Mouse (Mus musculus) left cerebral cortex, postnatal 14 days (tissue): ENCODE results near the gene Adcy10. TPM values are rescaled to one million over a fixed set of nuclear protein-coding genes. Genes with fewer than 3 reads are reported as not detected.
A peak's percentile ranks its signal among the peaks of the same experiment; 100 is the strongest.

Experiments used
- DNase-seq, 2 experiments: peaks; one replicate each; pipeline ENCODE4 v3.0.0; 2021 to 2022; ENCODE audit warnings: low spot score in 2 of 2, mixed read lengths in 1 of 2
- intact Hi-C: fragments of 180-260 bp; cut with DNase I; formaldehyde crosslinking; loops from one replicate; pipeline ENCODE4 v1.15.1; 2025
- total RNA-seq, 2 experiments: library from RNA; stranded (reverse); gene quantifications; 2 replicates each; pipeline ENCODE4 v1.2.3; 2021

Adcy10 gene
- total RNA-seq, 2 experiments from 2014 or later, result 0.53 to 1.3 TPM

DNA sequence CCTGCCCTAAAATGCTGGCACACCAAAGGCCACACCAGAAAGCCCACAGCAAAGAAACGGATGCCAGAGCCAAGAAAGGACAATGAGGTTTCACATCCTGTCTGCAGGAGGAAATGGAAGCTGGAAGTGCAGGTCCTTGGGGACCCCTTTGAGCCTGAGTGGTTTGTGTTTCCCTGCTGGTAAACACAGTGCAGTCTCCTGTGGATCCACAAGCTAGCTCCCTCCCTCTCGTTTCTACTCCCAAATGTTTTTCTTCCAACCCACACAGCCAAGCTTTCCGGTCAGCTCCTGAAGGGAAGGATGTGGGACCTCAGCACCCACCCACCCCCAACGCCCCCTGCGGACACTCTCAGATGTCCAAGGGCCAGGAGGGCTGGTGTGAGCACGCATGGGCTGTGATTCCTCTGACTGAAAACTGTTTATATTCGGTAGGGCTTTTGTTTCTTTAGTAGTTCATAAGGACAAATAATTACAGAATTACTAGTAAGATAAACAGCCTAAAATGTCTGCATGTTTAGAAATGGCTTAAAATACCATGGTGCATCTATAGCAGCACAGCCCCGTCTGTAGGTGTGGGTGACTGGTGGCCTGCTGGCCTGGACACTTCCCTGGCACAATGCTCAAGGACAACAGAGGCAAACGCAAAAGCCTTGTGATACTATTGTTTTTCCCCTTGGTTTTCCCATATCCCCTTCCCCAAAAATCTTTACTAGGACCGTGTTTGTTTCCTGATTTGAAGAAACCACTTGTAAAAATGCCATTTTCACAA, 104.5 kb downstream of the Adcy10 start:
- intact Hi-C loops, result loop anchor here (5.0 kb wide), 1 partner anchor 53 kb away; no protein-coding TSS in a partner anchor
- no peak for DNase-seq

DNA sequence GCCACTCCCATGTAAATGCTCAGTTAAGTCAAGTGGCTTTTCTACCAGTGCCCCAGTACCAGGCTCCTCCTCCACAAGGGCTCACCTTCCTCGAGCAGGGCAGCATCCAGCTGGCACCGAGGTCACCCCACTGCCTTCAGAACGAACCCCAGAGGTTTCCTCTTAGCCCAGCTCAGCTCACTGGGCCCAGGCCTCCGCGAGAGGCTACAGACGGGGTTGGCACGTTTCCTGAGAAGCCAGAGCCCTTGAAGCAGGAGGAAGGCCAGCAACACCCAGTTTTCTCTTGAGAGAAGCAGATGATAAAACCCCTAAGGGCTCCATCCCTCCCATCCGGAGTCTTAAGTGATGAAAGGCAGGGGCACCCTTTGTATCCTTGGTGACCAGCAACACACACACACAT, 105.8 kb downstream of the Adcy10 start:
- intact Hi-C loops, result no loop called here
- no peak for DNase-seq

DNA sequence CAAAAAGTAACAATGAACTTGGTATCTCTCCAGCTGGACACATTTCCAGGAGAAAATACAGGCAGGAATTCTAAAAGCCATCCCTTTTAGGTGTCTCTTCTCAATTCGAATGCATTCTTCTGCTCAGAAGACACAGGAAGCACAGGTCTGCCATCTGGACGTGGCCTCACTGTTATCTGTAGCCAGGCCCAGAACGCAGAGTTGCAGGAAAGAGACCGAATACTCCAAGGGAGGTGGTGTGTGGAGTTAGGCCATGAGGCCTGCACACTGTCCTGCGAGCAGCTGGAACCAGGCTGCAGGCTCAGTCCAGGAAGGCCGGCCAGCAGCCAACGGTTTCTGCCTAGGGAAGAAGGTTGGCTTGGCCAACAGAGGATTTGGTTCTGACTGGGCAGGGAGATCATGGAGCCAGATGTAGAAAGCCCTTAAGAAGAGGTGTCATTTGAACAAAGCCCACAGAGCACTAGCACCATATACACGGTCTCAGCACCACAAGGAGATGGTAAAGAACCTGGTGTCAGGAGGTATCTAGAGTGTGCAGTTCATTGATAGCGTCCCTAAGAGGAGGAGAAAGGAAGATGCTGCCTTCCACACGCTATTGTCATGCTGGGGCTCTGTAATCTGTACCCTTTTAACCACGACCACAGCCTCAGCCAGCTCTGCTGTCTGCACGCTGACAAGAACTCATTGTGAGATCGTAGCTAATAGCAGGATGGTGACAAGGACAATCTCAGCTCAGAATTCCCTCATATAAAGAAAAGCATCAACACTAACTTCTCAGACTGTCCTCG, 107.5 kb downstream of the Adcy10 start:
- intact Hi-C loops, result no loop called here
- DNase-seq, result no peak

DNA sequence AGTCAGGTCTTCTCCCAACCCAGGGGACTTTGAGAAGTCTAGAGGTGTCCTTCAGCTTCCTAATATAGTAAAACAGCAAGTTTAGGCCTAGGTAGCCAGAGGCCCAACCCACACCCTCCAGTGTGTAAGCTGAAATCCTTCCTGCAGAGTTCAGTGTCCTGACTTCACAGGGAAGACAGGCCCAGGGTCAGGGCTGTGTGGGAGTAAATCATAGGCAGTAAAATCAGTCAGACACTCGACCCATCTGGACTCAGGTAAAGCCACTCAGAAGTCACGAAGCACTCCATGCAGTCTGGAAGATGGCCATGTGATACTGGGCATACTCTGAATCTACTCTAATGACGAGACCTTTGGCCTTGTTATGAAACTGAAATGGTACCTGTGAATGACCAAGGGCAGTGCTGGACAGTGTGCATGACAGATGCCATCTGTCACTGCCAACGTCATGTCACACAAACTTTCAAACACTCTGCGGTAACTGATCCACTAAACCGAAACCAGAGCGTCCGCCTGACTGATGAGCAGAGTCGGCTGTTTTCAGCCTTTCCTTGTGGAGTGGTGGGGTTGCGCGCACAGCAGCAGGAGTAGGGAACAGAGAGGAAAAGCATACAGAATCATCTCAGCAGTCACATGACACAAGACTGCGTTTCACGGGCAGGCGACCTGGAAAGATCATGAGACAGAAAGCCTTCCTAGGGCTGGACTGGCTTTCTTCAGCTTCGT, 109.9 kb downstream of the Adcy10 start:
- DNase-seq, result no peak
- intact Hi-C loops, result no loop called here

DNA sequence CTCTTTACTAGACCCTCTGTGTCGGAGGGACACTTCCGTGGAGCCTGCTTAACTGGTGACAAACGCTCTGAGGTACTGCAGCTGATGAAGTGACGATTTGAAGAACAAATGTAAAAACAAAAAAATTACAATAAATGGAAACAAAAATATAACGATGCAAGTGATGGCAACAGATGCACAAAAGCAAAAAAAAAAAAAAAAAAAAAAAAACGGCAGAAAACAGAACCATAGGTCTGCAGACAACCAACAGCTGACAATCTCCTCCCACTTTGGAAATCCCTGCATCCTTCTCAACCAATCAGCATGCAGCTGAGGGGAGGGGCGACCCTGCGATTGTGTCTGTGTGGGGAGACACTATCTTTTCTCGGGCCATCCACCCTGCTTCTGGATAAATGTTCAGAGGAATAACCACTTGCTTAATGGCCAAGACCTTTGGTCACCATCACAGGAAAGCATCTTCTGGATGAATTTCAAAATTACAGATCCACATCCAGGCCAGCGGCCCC, 116.8 kb downstream of the Adcy10 start:
- no peak for DNase-seq
- intact Hi-C loops, result no loop called here

DNA sequence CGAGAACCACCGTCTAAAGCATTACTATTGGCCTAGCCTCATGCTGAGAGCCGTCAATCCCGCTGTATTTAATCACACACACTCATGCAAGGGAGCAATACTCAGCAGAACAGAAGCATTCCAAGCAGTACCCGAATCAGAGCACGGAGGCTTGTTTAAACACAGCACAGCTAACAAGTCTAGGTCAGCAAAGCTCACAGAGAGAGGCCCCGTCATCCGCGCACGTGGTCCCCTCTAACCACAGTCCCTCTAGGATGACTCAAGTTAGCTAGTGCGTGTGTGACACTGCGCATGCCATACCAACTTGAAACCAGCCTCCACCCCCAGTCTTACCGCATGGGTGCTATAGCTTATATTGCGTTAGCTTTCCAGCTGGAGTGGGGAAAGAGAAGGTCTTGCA, 118.2 kb downstream of the Adcy10 start:
- DNase-seq, result no peak
- intact Hi-C loops, result no loop called here

DNA sequence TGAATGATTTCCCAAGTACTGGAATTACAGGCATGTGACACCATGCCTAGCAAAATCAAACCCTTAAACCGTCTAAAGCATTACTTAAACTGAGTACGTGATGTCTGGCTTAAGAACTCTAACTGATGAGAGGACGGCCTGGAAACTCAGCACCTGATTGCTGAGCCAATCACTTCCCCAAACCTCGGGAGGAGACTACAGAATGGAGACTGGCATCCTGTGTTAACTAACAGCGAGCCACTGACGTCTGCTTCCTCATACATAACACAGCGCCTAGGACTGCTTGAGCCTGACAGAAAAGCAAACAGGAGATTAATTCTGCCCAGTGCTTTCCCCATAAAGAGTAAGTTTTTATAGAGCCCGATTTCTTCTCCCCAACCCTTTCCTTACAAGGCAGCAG, 119.2 kb downstream of the Adcy10 start:
- intact Hi-C loops, result no loop called here
- DNase-seq, result no peak

DNA sequence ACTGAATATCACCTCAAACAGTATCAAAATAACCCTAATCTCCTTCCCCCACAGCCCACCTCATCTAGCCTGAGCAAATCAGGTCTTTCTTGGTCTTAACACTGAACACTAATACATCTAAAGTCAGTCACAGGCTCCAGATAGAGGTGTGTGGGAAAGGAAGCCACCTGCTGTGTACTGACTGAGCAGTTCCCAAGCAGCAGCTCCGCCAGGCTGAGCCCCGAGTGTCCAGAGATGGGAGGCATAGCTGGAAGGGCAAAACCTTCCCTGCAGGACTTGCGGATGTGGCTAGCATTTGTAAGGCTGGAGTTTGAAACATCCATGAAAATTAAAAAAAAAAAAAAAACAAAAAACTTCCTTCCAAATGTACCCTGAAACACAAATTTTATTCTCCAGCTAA, 120.1 kb downstream of the Adcy10 start:
- DNase-seq, result no peak
- intact Hi-C loops, result no loop called here

DNA sequence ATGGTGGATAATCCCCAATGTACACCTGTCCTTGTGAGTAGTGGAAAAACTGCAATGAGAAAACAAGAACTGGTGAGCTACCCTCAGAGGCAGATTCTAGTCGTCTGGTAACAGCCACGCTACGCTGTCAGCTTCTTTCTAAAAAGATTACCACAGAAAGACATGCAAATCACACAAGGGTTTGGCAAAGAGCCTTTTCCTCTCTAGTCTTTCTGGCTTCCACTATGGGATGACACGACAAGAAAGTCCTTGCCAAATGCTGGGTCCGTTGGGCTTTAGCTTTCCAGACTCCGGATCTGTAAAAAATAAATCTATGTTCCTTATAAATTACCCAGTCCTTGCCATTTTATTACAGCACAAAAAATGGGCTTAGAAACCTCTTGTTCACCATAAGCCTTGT, 120.8 kb downstream of the Adcy10 start:
- peak in 1 of 2 experiments; percentile 46 for DNase-seq
- intact Hi-C loops, result no loop called here

DNA sequence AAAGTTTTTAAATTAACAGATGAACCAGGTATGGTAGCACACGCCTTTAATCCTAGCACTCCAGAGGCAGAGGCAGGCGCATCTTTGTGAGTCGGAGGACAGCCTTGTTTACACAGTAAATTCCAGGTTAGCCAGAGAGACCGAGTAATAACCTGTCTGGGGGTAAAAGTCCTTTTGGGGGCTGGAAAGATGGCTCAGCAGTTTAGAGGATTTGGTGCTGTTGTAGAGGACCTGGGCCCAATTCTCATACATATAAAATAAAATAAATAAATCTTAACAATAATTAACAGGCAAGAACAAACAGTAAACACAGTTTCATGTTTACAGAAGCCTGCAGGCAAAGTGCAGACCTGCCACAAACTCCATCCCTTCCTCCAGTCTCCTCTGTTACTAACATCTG, 123.9 kb downstream of the Adcy10 start:
- DNase-seq, result no peak
- intact Hi-C loops, result no loop called here

DNA sequence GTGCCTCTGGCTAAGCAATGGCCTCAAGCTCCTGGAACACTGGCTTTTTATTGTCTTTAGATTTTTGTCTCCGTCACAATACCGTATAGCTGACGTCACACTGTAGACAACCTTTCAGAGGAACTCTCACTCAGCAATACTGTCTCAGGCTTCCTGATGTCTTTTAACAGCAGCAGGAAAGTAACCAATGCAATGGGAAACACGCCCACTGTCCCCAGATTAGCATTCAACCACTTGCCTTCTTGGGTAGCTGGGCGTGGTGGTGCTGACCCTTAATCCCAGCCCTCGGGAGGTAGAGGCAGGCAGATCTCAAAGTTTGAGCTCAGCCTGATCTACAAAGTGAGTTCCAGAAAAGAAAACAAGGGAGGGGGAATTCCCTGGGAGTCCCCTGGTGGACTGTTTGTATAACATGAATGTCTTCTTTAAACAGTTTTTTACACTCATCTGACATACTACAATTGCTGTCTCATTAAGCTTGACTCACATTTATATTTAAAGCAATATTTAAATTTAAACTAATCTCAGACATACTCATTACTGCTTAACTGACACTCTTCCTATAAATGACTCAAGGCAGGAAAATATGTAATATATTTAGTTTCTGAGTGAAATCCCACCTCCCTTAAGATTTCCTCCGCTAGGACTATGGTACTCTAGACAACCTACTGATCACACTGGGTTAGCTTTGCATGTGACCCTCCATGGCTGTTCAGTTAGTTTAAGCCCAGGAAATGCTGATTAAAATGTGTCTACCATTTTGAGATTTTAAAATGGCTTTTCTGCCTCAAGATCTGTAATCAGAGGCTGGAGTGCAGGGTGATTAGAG, 124.7 kb downstream of the Adcy10 start:
- intact Hi-C loops, result no loop called here
- no peak for DNase-seq

DNA sequence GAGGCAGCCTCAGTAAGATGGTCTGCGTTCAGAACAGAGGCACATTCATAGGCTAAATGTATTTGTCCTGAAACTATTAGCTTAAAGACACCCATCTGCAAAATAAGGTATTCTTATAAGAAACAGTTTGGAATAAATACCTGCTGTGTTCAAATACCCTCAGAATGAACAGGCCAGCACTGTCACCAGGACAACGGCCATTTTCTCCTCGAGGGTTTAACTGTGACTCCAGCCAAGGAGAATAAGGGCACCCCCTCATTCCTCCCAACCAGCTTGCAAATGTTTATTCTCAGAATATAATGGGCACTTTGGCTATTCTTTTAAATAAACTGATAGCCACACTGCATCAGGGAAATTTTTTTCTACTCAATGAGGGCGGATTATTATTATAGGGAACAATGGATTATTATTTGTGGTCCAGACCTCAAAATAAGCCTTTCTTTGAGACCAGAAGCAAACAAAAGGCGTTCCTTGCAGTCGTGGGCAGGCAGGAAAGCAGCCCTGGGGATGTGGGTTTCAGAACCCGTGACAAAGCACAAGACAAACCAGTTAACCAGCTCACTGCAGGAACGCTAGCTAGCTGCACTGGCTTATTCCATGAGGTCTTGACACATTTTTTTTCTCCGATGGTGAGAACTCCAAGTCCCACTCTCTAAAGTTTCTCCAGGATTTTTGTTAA, 125.5 kb downstream of the Adcy10 start:
- no peak for DNase-seq
- intact Hi-C loops, result no loop called here

DNA sequence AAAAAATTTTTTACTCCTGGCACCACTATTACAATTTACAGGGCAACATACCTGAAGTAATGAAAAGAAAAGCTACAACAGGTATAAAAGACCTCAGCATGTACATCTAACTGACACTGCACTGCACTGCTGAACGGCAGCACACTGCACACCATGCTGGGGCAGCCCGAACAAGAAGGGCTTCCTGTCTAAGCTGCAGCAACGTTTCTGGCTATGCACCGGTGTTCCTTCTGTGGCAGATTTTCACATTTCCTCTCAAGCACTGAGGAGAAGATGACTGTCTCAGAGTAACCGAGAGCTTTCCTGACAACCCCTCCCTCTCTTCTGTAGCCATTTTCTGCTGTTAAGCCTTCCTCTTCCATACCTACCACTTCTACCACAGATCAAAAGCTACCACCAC, 127.7 kb downstream of the Adcy10 start:
- no peak for DNase-seq
- intact Hi-C loops, result no loop called here

DNA sequence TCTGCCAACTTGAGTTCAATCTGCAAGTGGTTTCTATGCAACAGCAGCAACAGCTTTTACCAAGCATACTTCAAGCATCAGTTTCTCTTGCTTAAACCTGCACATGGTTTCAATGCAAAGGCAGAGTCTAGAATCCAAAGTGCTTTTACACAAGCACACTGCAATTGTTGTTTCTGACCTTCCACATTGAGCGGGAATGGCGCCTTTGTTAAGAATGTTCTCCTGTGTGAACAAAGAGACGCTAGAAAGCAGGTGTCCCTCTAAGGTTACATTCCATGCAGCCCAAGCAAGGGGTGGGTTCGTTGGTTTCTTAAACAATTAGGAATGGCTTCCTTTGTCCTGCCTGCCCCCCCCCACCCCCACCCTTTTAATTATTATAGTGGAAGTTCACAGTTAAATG, 128.9 kb downstream of the Adcy10 start:
- DNase-seq, result no peak
- intact Hi-C loops, result no loop called here

DNA sequence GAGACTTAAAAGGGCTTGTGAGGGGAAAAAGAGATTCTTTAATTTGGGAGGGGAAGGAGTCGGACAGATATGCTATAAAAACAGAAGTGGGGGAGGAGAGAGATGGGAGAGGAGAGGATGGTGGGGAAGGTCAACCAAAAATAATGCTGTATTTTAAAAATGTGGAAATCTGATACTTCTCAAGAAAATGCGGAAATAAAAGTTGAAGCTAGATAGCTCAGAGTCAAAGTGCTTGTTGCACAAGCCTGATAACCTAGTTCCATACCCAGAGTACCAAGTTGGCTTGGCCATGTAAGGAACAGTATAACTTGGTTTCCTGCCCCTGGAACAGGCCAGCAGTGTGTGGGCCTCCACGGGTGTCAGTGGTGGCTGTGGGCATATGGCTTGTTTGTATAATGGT, 129.8 kb downstream of the Adcy10 start:
- no peak for DNase-seq
- intact Hi-C loops, result no loop called here

DNA sequence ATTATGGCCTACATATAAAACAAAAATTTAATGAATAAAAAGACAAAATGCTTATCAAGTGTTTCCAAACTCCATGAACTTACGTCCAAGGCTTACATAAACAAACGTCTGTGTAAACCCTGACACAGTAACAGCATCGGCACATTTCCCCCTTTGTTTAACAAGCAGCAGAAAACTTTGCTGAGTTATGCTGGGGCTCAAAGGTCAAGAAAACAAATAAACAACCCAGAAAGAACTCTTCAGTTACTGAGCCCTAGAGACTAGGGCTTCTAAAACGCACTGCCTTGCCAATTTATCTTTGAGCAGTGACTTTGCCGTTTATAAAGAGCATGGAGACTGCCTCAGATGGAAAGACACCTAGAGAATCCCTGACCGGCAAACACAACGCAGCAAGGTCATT, 131.7 kb downstream of the Adcy10 start:
- intact Hi-C loops, result no loop called here
- no peak for DNase-seq

DNA sequence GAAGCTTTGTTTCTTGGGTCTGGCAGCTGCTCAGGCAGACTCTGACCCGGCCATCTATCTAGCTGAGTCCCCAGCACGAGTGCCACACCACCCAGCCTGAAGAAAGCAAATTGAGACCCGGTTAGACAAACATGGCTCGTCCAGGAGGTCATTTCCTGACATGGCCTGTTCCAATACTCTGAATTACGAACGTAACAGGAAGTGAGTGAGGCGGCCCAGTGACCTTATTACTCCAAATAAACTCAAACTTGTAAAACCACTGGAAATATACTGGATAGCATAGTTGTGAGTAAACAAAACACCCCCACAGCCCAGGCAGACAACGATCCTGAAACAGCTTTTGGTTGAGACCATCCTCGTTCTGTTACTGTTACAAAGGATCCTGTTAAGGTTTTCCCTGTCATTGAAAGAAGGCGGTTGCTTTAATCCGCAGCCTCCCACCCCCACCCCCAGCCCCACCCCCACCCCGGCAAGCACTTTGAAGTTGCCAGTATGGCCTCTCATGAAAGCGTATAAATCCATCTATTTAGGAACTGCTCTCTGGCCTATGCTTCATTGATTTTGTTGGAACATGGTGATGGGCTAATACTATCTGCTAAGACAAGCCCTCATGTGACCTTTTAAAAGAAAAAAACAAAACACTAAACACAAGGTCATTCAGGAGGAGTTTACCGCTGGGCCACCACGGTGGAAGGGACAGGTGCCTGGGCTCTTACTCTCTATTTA, 132.3 kb downstream of the Adcy10 start:
- DNase-seq, result no peak
- intact Hi-C loops, result no loop called here

DNA sequence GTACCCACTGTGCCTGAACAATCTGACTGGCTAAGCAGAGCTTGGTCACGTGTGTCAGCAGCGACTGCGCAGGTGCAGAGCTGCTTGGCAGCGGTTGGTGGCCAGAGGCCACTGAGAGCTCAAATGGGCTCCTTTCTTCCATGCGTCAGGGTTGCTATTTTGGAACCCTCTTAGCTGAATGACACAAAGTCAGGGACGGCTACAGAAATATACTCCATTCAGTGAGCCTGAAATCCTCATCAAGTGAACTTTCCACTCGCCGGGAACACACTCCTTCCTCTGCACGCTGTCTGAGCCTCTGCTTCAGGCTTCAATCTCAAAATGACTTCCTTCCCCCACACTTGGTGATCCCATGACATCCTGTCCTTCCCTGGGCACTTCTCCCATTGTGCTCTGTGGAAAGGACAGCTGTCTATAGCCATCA, 133.2 kb downstream of the Adcy10 start:
- intact Hi-C loops, result no loop called here
- peak; percentile 44 to 48 for DNase-seq
